Mouse (Mus musculus) G1E (cell line): ENCODE measurements at regions not wholly inside any gene's neighbourhood (a gene's known extent, or its start where the extent isn't known, plus 50 kb on each side); places are given as distances from the start of the nearest gene placed in this dataset.

Source experiments
- CTCF ChIP-seq: IDR thresholded peaks from 2 replicates; pipeline ENCODE4 v1.5.1; 2012; ENCODE audit warnings: low read depth, low read length, inconsistent platforms, mixed read lengths
- GATA2 ChIP-seq: IDR thresholded peaks from 2 replicates; pipeline ENCODE4 v1.6.1; 2012; ENCODE audit warnings: low read depth, low read length, inconsistent platforms, borderline replicate concordance

DNA sequence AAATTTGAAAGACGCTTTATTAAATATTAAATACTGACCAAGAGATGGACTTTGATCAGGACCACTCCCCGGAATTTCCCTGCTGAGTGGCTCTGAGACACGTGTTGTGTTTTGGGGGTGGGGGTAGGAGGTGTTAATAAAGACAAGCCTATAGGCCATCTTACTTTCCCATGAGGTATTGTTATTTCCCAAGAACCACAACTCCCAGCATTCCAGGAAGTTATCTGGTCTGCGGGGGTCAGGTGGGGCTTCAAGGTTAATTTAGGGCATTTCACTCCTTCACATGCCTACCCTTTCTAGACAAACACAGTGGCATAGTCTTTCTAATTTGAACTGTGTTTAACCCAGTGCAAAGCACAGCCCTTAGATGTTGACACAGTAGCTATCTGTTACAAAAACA is 209.0 kb downstream of the Ktn1 start:
- TF ChIP-seq CTCF, result no peak
- TF ChIP-seq GATA2, result no peak
